Mouse (Mus musculus) CH12.LX (cell line): ENCODE data around the gene Tmprss4. TPM values are rescaled to one million over a fixed set of nuclear protein-coding genes. Genes with fewer than 3 reads are reported as not detected.

Experiments
- DNase-seq: peaks from one replicate; pipeline ENCODE4 v3.0.0-alpha.2; 2013; ENCODE audit errors: extremely low read depth
- H3K27ac ChIP-seq: 2 replicates; pipeline ENCODE4 v1.5.1; 2012; ENCODE audit warnings: low read depth, mild to moderate bottlenecking, control low read depth, moderate library complexity; ENCODE audit not compliant: insufficient read depth
- H3K27me3 ChIP-seq: replicated peaks from 2 replicates; pipeline ENCODE3; 2012; ENCODE audit warnings: inconsistent platforms
- H3K36me3 ChIP-seq, 2 experiments: replicated peaks in 1 of 2; 2 replicates each; pipeline versions ENCODE3 to v1.6.1; 2012; ENCODE audit warnings: inconsistent platforms in 1 of 2, low read length in 1 of 2, mild to moderate bottlenecking in 1 of 2, mixed read lengths in 1 of 2, moderate library complexity in 1 of 2; ENCODE audit not compliant: control insufficient read depth in 1 of 2, insufficient read depth in 1 of 2
- H3K4me1 ChIP-seq, 2 experiments: 2 replicates each; pipeline ENCODE4 v1.6.1; 2012; ENCODE audit warnings: inconsistent platforms in 1 of 2, moderate library complexity in 1 of 2; ENCODE audit not compliant: insufficient read depth in 2 of 2, control insufficient read depth in 1 of 2
- H3K4me2 ChIP-seq: 2 replicates; pipeline ENCODE4 v1.6.1; 2012; ENCODE audit warnings: low read depth, mild to moderate bottlenecking, control low read depth; ENCODE audit not compliant: poor library complexity, insufficient read depth, severe bottlenecking
- H3K4me3 ChIP-seq, 3 experiments: fragments of 150-350 bp in 1 of 3; sonication (generic) in 1 of 3; replicated peaks in 1 of 3; 2 replicates each; pipeline versions ENCODE3 to v1.5.1; 2011 to 2012; ENCODE audit warnings: low read depth in 2 of 3, low read length in 2 of 3, mild to moderate bottlenecking in 2 of 3, moderate library complexity in 2 of 3, control low read depth in 1 of 3, improper control_type of control experiment in 1 of 3, inconsistent platforms in 1 of 3, mixed read lengths in 1 of 3; ENCODE audit not compliant: poor library complexity in 1 of 3
- H3K79me2 ChIP-seq: replicated peaks from 2 replicates; pipeline ENCODE4 v1.6.1; 2012; ENCODE audit warnings: mild to moderate bottlenecking, moderate library complexity; ENCODE audit not compliant: control insufficient read depth, poor library complexity, insufficient read depth, severe bottlenecking; ENCODE audit errors: extremely low read depth
- H3K9ac ChIP-seq: 2 replicates; pipeline ENCODE4 v1.6.1; 2012; ENCODE audit warnings: low read depth, mild to moderate bottlenecking, control low read depth, moderate library complexity; ENCODE audit not compliant: insufficient read depth
- H3K9me3 ChIP-seq: replicated peaks from 2 replicates; pipeline ENCODE3; 2012; ENCODE audit warnings: low read length, inconsistent platforms, mixed read lengths
- BHLHE40 ChIP-seq: IDR thresholded peaks from 2 replicates; pipeline ENCODE4 v1.6.1; 2011; ENCODE audit warnings: mild to moderate bottlenecking, low read depth, low read length, improper control_type of control experiment
- CHD1 ChIP-seq: IDR thresholded peaks from 2 replicates; pipeline ENCODE4 v1.6.1; 2012; ENCODE audit warnings: low read depth, low read length, improper control_type of control experiment, inconsistent platforms
- CTCF ChIP-seq, 2 experiments: IDR thresholded peaks in 1 of 2; conservative IDR thresholded peaks in 1 of 2; 2 replicates each; pipeline ENCODE4 v1.5.1; 2011 to 2012; ENCODE audit warnings: low read depth in 2 of 2, low read length in 2 of 2, improper control_type of control experiment in 1 of 2, inconsistent platforms in 1 of 2, mild to moderate bottlenecking in 1 of 2, moderate library complexity in 1 of 2
- HCFC1 ChIP-seq: IDR thresholded peaks from 2 replicates; pipeline ENCODE4 v1.6.1; 2012; ENCODE audit warnings: low read depth, mild to moderate bottlenecking, inconsistent platforms, low read length, improper control_type of control experiment
- IRF4 ChIP-seq: IDR thresholded peaks from 2 replicates; pipeline ENCODE4 v1.6.1; 2014; ENCODE audit warnings: low read depth, mild to moderate bottlenecking, inconsistent platforms, low read length, improper control_type of control experiment
- JUN ChIP-seq: IDR thresholded peaks from 2 replicates; pipeline ENCODE4 v1.6.1; 2011; ENCODE audit warnings: low read depth, mild to moderate bottlenecking, low read length, improper control_type of control experiment, moderate library complexity; ENCODE audit not compliant: insufficient read depth
- JUND ChIP-seq: conservative IDR thresholded peaks from 2 replicates; pipeline ENCODE4 v1.6.1; 2011; ENCODE audit warnings: low read depth, low read length, improper control_type of control experiment
- KAT2A ChIP-seq: IDR thresholded peaks from 2 replicates; pipeline ENCODE4 v1.6.1; 2012; ENCODE audit warnings: low read length, improper control_type of control experiment, inconsistent platforms; ENCODE audit not compliant: insufficient replicate concordance
- MAFK ChIP-seq: IDR thresholded peaks from 2 replicates; pipeline ENCODE4 v1.6.1; 2011; ENCODE audit warnings: low read length, improper control_type of control experiment; ENCODE audit not compliant: insufficient replicate concordance
- MAX ChIP-seq: IDR thresholded peaks from 2 replicates; pipeline ENCODE4 v1.6.1; 2011; ENCODE audit warnings: low read length, improper control_type of control experiment
- MAZ ChIP-seq: IDR thresholded peaks from 2 replicates; pipeline ENCODE4 v1.6.1; 2012; ENCODE audit warnings: low read depth, mild to moderate bottlenecking, inconsistent platforms, low read length, improper control_type of control experiment, moderate library complexity
- MEF2A ChIP-seq: IDR thresholded peaks from 2 replicates; pipeline ENCODE4 v1.6.1; 2014; ENCODE audit warnings: low read depth, mild to moderate bottlenecking, inconsistent platforms, low read length, improper control_type of control experiment, borderline replicate concordance
- MXI1 ChIP-seq: IDR thresholded peaks from 2 replicates; pipeline ENCODE4 v1.6.1; 2011; ENCODE audit warnings: mild to moderate bottlenecking, low read depth, low read length, improper control_type of control experiment
- NRF1 ChIP-seq: IDR thresholded peaks from 2 replicates; pipeline ENCODE4 v1.6.1; 2014; ENCODE audit warnings: low read depth, mild to moderate bottlenecking, inconsistent platforms, low read length, improper control_type of control experiment, moderate library complexity
- PAX5 ChIP-seq: IDR thresholded peaks from 2 replicates; pipeline ENCODE4 v1.6.1; 2012; ENCODE audit warnings: low read length, inconsistent platforms, mixed read lengths
- POLR2A ChIP-seq: IDR thresholded peaks from 2 replicates; pipeline ENCODE4 v1.6.1; 2011; ENCODE audit warnings: low read depth, mild to moderate bottlenecking, improper control_type of control experiment, low read length
- RAD21 ChIP-seq: IDR thresholded peaks from 2 replicates; pipeline ENCODE4 v1.6.1; 2011; ENCODE audit warnings: low read depth, mild to moderate bottlenecking, low read length, improper control_type of control experiment, moderate library complexity
- RCOR1 ChIP-seq: conservative IDR thresholded peaks from 2 replicates; pipeline ENCODE4 v1.6.1; 2012; ENCODE audit warnings: low read depth, mild to moderate bottlenecking, inconsistent platforms, low read length, improper control_type of control experiment
- SMC3 ChIP-seq: IDR thresholded peaks from 2 replicates; pipeline ENCODE4 v1.6.1; 2011; ENCODE audit warnings: low read depth, low read length, improper control_type of control experiment
- TBP ChIP-seq: conservative IDR thresholded peaks from 2 replicates; pipeline ENCODE4 v1.6.1; 2011; ENCODE audit warnings: low read depth, low read length, improper control_type of control experiment
- TCF12 ChIP-seq: IDR thresholded peaks from 2 replicates; pipeline ENCODE4 v1.6.1; 2014; ENCODE audit warnings: low read depth, mild to moderate bottlenecking, inconsistent platforms, low read length, improper control_type of control experiment
- USF2 ChIP-seq: conservative IDR thresholded peaks from 2 replicates; pipeline ENCODE4 v1.6.1; 2011; ENCODE audit warnings: low read depth, low read length, improper control_type of control experiment
- ZC3H11A ChIP-seq: IDR thresholded peaks from 2 replicates; pipeline ENCODE4 v1.6.1; 2012; ENCODE audit warnings: low read depth, mild to moderate bottlenecking, inconsistent platforms, low read length, improper control_type of control experiment
- ZKSCAN1 ChIP-seq: IDR thresholded peaks from 2 replicates; pipeline ENCODE4 v1.6.1; 2012; ENCODE audit warnings: low read depth, inconsistent platforms, low read length, improper control_type of control experiment, borderline replicate concordance
- dilution Hi-C: fragments of 300-500 bp; cut with MboI; formaldehyde crosslinking; loops from 2 replicates; pipeline ENCODE4 v1.14.3; 2020; ENCODE audit warnings: low sequenced_read_pairs; ENCODE audit not compliant: extremely low pct_unique_long_range_greater_than_20kb, extremely low pct_ligation_motif_present
- in situ Hi-C: fragments of 300-500 bp; cut with MboI; formaldehyde crosslinking; loops from 3 replicates; pipeline ENCODE4 v1.14.3; 2019; ENCODE audit warnings: low sequenced_read_pairs, low pct_ligation_motif_present, low pct_unique_long_range_greater_than_20kb, mixed read lengths
- polyA plus RNA-seq: library from polyadenylated mRNA; unstranded; fragments of >175 nt; gene quantifications from 2 replicates; pipeline ENCODE4 v1.2.1, GENCODE M21; 2012; ENCODE audit warnings: low read depth; ENCODE audit not compliant: insufficient read length
- total RNA-seq, 2 experiments: library from RNA; depleted of rRNA; stranded (reverse); fragments of 300-350 nt in 1 of 2; fragments of >200 nt in 1 of 2; gene quantifications; 2 replicates each; pipeline ENCODE4 v1.2.3; 2012 to 2014

Tmprss4 gene
- total and polyA plus RNA-seq, 3 experiments, result not detected

DNA sequence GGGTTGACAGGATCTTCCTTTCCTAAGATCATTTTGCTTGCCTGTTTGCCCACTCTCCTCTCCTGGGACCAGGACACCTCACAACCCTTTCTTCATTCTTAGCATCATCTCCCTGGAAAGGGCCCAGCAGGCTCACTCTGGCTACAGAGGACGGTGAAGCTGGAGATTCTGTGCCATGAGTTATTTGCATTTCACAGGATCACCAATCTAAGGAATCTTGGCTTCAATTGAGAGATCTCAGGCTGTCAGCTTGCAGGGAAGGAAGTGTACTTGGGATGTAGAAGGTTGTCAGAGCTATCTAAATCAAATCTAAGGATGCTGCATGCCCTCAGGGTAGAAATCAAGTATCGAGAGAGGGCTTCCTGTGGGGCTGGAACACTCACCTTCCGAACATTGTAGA lies 30.4 kb downstream of the Tmprss4 start:
- TF ChIP-seq JUND (no peak), USF2 (no peak), POLR2A (no peak), IRF4 (no peak), TCF12 (no peak), SMC3 (no peak), MEF2A (no peak), ZKSCAN1 (no peak), MAZ (no peak), CTCF (conservative IDR thresholded peaks at IDR 0.05 in 1 of 2, IDR thresholded peaks at IDR 0.05 in 1 of 2; ENCODE audit: low read depth in 2 of 2, low read length in 2 of 2) (no peak), MAFK (no peak), MXI1 (no peak)
- Histone ChIP-seq H3K9ac (no peak overlapping the region), H3K4me1 (no peaks in the 10 kb centered on the region), H3K36me3 (no peaks in the 10 kb centered on the region), H3K4me2 (no peak overlapping the region), H3K4me3 (no peak overlapping the region), H3K27me3 (peaks cover 51% of the 10 kb centered on the region), H3K9me3 (peaks cover 17% of the 10 kb centered on the region), H3K27ac (no peak overlapping the region), H3K79me2 (no peaks in the 10 kb centered on the region)
- DNase-seq, result no peak
- dilution Hi-C loops, result no loop called here
- in situ Hi-C loops, result no loop called here

DNA sequence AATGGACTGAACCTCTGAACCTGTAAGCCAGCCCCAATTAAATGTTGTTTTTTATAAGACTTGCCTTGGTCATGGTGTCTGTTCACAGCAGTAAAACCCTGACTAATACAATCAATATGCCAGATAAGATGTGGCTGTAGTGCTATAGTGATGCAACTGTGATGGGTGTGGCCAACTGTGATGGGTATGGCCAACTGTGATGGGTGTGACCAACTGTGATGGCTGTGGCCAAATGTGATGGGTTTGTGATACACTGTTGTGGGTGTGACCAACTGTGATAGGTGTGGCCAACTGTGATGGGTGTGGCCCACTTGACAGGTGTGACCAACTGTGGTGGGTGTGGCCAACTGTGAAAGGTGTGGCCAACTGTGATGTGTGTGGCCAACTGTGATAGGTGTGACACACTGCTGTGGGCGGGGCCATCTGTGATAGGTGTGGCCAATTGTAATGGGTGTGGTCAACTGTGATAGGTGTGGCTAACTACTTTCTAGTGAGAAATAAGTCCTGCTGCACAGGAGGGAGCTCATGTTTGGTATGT lies 32.8 kb downstream of the Tmprss4 start:
- no peaks in the 10 kb centered on the region for H3K4me1 ChIP-seq
- no peak overlapping the region for H3K9ac ChIP-seq
- H3K27me3 ChIP-seq, result peaks cover 53% of the 10 kb centered on the region
- no peak for DNase-seq
- H3K79me2 ChIP-seq, result no peaks in the 10 kb centered on the region
- dilution Hi-C loops (no loop called here), in situ Hi-C loops (no loop called here)
- H3K4me3 ChIP-seq, result no peak overlapping the region
- H3K9me3 ChIP-seq, result peaks cover 19% of the 10 kb centered on the region
- H3K36me3 ChIP-seq, result no peaks in the 10 kb centered on the region
- no peak overlapping the region for H3K4me2 ChIP-seq
- no peak overlapping the region for H3K27ac ChIP-seq
- TF ChIP-seq JUND (no peak), PAX5 (no peak), MAZ (no peak), KAT2A (no peak), RAD21 (no peak), TCF12 (no peak), TBP (no peak), NRF1 (no peak), IRF4 (no peak), JUN (no peak), MAFK (no peak), BHLHE40 (no peak), HCFC1 (no peak), ZC3H11A (no peak), MAX (no peak), CHD1 (no peak), ZKSCAN1 (no peak), RCOR1 (no peak), SMC3 (no peak)
